Mouse (Mus musculus) cerebellum, adult 8-10 months (tissue): ENCODE results near the gene Olfr204.
"Not testable (repeated sequence)": the region's sequence is repeated elsewhere in the genome, so short reads cannot be mapped to it uniquely, and the experiment has no call there.

Source experiments
- DNase-seq: peaks from one replicate; pipeline ENCODE4 v3.0.0; 2022

The Olfr204 gene

GRCm38 (mm10) chr16:59318148-59318547 lies at the start of gene Olfr204:
Gene Olfr204 (minus strand): TSS chr16:59318248.
- DNase-seq = no peak

GRCm38 (mm10) chr16:59363893-59364292 lies 45.8 kb upstream of the Olfr204 start, which contains the start of gene Olfr209:
Gene Olfr209 (minus strand): TSS chr16:59363993.
- no peak for DNase-seq

DNA sequence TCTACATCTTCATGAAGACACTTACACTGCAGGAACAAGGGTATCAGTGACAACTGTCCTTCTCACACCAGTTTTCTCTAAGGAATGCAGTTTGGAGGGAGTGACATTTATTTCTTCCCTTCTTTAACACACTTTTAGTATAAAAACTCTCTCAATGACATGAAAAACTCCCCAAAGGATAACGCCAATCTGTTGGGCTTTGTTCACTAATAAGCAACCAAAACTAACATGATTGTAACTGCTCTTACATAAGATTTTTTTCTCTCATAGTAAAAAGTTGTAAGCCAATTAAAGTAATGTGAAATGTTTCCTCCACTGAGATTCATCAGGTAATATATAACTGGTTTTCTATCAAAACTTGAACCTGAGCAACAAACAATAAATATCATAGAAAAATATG lies 31.1 kb upstream of the Olfr204 start, which contains the start of gene Olfr206:
Gene Olfr206, minus strand, starts transcription at position 101 of the 400 bp plus-strand sequence.
- no peak for DNase-seq

GRCm38 (mm10) chr16:59331038-59331437 lies 13.0 kb upstream of the Olfr204 start, which contains the start of gene Olfr205:
Gene Olfr205 (minus strand): TSS chr16:59331138.
- DNase-seq = no peak

GRCm38 (mm10) chr16:59323262-59323661 lies 5.2 kb upstream of the Olfr204 start:
- not testable (repeated sequence) for DNase-seq

DNA sequence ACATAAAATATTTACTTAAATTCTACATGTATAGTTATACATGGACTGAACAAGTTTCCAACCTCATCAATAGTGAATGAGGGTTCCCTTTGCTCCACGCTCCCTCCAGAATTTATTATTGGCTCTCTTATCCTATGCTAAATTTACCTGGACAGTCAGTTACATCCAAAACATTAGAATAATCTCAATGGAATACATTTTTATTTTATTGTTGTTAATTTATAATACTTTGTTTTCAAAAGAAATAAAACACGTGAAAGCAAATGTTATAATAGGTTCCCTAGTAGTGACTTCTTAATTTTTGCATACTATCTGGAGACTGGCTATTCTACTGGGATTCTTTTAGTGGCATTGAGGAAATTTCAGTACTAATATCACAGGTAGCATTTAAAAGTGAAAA lies 19.5 kb downstream of the Olfr204 start, which contains the start of gene Olfr203:
Gene Olfr203, plus strand, starts transcription at position 301 of the 400 bp plus-strand sequence.
- DNase-seq = no peak

- not testable (repeated sequence) for DNase-seq
Observed at GRCm38 (mm10) chr16:59287576-59287975, 30.5 kb downstream of the Olfr204 start.

DNA sequence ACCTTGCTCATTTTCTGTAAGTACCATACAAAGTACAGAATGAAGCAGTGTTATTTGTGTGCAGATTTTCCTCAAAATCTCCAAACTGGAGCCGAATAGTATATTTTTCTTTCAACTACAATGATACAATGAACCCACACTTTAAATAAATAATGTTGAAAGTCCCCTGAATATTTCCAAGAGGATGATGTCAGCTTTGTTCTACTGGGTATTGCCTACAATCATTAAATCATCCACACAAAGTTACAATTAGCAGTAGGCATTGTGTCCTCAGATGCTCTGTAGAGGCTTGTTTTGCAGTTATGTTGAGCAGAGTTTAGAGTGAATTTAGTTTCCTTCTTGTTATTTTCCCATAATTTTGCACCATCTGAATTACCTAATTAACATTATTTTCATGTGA lies 31.4 kb downstream of the Olfr204 start, which contains the start of gene Olfr202:
Gene Olfr202, minus strand, starts transcription at position 101 of the 400 bp plus-strand sequence.
- no peak for DNase-seq

DNA sequence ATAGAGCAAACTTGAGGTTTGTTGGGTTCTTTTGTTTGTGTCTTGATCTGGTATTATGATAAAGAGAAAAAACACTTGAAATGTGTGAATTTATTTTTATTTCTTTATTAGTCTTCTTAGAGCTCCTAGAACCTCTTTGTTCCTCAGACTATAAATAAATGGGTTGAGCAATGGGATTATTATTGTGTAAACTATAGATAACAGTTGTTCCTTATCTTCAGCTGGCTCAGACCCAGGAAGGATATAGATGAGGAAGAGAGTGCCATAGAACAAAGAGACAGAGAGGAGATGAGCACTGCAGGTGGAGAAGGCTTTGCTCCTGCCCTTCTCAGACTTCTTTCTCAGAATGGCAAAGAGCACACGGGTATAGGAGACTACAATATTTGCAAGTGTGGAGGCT lies 34.6 kb downstream of the Olfr204 start:
- no peak for DNase-seq

GRCm38 (mm10) chr16:59280542-59280941 lies 37.5 kb downstream of the Olfr204 start:
- no peak for DNase-seq

- not testable (repeated sequence) for DNase-seq
Observed at GRCm38 (mm10) chr16:59272532-59272931, 45.5 kb downstream of the Olfr204 start, which contains the start of gene Olfr201. Gene Olfr201 (minus strand): TSS chr16:59272632.

- DNase-seq = not testable (repeated sequence)
Observed at GRCm38 (mm10) chr16:59269097-59269496, 49.0 kb downstream of the Olfr204 start.
